Mouse (Mus musculus): ENCODE measurements around the gene Vti1a. TPM values are rescaled to one million over a fixed set of nuclear protein-coding genes. Genes with fewer than 3 reads are reported as not detected.

Vti1a gene
- total RNA-seq (2021): 10 to 100 TPM; 48.1 to 54.4 TPM
- long read RNA-seq, full-length matches to known transcripts: 11 of 46 reads
- long read RNA-seq, partial matches to known transcripts: 3 of 46 reads
- long read RNA-seq, other reads (novel, unspliced or antisense): 32 of 46 reads

DNA sequence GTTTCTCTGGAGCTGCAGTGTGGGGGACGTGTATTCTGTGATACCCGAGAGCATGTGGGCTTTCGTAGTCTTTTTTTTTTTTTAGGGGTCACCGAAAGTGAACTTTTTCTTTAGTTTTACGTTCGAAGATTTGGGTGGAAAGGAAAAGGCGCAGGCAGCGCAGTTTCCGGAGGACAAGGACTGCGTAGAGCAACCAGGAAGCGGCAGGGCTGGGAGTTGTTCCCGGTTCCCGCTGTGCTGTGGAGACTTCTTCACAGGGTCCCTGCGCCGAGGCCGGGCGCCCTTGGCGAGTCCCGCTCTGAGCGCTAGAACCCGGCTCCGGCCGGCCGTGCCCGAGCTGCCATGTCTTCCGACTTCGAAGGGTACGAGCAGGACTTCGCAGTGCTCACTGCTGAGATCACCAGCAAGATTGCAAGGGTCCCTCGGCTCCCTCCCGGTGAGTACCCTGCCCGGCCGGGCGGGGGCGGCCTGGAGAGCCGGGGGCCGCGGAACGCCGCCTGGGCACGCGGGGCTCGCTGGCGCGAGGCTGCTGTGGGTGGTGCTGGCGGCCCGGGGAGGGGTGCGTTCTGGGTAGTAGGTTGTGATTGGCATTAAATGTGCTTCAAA, at the start of gene Vti1a:
Gene Vti1a, plus strand, starts transcription at position 187 of the 606 bp plus-strand sequence.
- peak; percentile 91 to 94 for DNase-seq (ENCODE audit: low spot score in 2 of 2)

DNA sequence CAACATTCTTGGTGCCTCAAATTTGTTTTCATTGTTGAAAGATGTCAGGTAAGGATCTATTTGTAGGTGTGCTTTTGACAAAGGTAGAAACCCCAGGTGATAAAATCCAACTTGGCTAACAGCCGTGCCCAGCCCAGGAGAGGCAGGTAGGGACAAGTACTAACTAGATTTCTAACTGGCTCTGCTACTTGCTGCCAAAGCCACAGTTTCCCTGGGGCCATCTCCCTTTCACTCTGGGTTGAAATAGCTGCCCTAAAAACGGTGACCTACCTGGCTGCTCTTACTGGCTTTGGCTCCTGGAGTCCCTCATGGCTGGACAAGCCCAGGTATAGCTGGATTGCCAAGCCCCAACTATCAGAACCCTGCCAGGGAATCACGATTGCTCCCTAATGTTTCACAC, 49.3 kb upstream of the Vti1a start:
- DNase-seq (ENCODE audit: low spot score in 2 of 2): no peak

DNA sequence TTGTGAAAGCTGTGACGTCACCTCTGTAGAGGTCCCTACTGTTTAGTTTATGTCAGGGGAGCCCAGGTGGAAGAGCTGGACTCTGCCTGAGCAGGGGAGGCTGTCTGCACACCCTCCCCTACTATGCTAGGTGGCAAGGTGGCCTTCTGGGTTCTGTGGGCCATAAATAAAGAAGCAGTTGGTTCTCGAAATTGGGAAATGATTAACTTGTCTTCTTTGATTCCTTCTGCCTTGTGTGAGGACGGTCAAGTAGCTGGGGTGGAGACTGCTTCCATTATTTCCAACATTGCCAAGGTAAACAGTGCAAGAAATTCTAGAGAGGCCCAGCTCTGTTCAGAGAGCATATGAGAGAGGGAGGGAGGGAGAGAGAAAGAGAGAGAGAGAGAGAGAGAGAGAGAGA, 47.9 kb upstream of the Vti1a start:
- DNase-seq (ENCODE audit: low spot score in 2 of 2): no peak

DNA sequence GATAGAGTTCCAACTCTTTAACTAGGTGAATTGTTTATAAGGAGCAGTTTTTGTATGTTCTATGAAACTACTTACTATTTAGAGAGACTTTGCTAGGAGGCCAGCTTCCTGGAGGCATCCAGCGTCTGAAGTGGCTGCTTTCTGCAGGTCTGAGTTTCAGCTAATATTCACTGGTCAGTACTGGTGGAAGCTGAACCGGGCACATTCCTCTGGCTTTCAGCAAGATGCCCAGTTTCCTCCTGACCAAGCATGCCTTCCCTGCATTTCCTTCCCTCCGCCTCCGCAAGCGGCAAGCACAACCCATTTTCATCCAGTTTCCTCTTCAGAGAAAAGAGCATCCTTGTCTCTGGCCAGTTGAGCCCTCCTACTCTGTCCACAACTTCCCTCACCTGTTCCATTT, 47.0 kb upstream of the Vti1a start:
- DNase-seq (ENCODE audit: low spot score in 2 of 2): no peak

DNA sequence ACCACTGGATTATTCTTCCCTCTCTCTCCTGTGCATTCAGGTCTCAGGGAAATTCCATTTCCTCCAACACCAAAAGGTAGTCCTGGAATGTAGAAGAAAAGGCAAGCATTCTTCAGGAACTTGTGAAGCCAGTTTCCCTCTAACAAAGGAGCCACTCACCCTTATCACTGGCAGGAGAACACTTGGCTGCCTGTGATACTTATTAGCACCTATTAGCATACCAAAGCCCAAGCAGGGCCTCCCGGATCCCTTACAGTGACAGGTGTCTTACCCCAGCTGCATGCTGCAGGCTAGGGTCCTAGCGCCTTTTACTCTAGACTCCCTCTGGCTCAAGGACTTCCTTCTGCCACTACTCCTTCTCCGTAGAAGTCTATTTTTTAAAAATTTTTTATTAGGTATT, 44.6 kb upstream of the Vti1a start:
- no peak for DNase-seq (ENCODE audit: low spot score in 2 of 2)

DNA sequence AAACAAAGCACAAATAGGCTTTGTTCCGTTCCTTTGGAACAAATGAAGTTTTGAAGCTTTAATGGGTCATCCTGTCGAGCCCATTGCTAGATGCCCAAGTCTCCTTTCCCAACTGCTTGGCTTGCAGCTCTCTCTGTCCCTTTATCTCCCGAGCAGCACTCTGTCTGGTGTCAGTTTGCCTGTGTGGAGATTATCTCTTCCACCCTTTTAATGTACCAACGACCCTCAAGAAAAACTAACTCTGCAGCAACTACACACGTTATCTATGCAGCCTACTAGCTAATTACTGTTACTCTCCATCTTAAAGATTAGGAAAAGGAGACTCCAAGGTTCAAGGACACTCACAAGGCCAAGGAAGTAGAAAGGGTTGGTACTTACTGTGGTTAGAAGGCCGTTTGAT, 42.8 kb upstream of the Vti1a start:
- no peak for DNase-seq (ENCODE audit: low spot score in 2 of 2)

DNA sequence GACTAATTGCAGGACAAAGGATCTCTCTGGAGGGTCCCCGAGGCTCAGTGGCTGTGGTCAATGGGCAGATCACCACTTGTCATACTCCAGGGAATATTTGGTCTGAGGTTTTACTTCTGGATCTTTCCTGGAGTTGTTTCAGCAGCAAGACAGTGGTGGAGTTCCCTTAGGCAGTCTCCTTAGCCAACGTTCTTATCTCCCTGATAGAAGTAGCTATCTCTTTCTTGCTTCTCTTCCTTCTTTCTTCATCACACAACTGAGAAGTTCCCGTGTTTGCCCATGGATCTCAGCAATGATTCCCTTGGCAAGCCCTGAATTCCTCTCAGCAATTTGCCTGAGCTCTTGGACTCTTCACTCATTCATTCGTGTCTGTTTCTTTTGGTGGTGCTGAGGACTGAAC, 40.0 kb upstream of the Vti1a start:
- DNase-seq (ENCODE audit: low spot score in 2 of 2): no peak

DNA sequence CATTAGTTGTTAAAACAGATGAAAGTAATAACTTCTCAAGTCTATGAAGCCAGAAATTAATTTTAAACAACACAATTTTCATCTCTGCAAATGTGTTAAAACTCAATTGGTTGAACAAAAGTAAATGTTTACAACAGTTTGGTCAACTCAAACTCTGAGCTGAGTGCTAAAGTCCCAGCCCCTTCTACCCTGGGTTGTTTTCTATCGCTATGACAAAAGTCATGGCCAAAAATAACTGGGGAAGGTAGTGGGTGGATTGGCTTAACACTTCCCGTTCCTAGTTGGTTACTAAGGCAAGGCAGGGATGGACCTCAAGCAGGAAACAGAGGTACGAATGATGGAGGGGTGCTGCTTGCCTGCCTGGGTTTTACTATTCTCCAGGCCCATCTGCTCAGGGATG, 39.3 kb upstream of the Vti1a start:
- DNase-seq (ENCODE audit: low spot score in 2 of 2): no peak

DNA sequence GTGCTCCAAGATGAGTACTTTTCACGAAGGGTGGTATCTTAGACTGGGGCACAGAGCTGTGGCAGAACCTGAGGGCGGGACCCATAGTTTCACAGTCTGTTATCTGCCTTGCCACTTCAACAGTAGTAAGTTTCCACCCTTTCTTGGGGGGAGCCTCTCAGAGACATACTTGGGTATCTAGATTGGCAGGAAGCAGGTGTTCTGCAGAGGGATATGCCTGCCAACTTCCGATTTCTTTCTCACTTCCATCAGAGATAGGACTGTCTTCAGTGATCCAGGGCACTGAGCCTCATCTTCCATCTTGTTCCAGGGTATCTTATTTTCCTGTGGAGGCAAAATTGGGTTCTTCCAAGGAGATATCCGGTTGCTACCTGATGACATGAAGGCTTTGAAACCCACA, 32.0 kb upstream of the Vti1a start:
- no peak for DNase-seq (ENCODE audit: low spot score in 2 of 2)

DNA sequence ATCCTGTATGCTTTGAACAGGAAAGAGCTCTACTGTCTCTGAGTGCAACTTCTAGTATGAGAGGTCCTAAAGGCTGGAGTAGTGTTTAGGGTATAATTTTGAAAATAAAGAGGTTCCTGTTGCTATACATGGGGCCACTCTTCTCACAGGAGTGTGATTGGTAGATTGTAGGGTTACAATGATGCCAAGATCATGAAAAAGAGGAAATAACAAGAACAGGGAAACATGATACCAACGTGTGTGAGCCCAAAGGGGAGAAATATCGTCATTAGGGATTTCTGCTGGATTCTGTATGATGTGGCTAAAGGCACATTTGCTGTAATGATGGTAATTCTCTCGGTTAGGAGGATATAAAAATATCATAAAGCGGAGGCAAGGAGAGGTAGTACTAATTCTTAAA, 30.1 kb upstream of the Vti1a start:
- no peak for DNase-seq (ENCODE audit: low spot score in 2 of 2)

DNA sequence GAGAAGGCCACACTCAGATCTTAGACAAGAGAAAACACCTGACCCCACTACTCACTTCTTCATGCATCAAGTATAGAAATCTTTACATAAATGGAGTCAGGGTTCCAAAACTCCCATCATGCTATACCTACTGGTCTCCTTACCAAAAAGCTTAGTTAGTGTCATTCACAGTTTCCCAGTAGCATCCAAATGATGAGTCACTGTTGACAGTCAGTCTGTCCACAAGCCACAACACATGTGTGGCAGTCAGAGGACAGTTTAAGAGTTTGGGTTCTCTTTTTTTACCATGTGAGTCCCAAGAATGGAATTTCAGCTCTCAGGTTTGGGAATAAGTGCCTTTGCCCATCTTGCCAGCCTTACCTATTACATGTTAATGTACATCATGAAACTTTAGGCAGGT, 27.1 kb upstream of the Vti1a start:
- no peak for DNase-seq (ENCODE audit: low spot score in 2 of 2)

DNA sequence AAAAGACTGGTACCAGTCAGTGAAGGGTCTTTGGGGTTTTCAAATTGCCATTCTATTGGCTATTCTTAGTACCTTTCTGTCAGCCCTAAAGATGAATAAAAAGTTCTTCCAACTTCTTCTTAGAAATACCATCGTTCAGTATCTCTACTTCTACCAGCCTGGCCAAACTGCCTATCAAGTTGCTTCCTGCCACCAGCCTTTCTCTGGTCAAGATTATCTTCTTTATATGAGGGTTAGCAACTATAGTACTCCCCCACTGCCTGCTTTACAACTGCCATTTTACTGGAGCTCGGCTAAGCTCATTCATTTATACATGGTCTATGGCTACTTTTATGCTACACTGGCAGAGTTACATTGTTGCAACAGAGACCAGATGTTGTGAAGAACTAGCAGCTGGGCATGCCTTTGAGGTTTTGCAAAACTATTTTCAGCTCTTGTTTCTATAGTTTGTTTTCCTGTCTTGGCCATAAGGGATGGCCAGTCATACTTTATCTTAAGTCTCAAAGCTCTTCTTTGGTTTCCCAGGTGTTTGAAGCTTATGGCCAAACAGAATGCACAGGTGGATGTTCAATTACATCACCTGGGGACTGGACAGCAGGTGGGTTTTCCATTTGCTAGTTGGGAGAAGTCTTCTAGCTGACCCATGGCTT, 25.3 kb upstream of the Vti1a start:
- DNase-seq (ENCODE audit: low spot score in 2 of 2): no peak

DNA sequence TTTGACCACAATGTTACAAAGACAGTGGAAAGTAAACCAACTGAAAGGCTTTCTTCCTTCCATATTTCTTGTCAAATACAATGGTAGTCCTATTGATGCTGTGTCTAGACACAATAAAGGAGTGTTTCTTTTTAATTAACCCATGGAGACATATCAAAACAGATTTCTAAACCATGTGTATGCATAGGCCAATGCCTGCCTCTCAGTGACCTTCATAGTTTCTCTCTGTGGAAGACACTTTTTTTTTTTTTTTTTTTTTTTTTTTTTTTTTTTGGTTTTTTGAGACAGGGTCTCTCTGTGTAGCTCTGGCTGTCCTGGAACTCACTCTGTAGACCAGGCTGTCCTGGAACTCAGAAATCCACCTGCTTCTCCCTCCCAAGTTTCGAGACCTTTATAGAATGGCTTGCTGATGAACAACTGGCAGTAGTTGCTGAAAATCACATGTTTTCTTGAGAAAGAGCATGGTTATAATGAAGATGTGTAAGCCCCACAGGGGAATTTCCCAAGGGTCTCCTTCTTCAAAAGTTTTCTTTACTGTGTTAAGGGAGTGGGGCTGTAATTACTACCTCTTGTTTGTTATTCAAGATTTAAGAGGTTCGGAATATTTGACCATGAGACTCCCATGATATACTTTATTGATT, 23.8 kb upstream of the Vti1a start:
- DNase-seq (ENCODE audit: low spot score in 2 of 2): no peak

DNA sequence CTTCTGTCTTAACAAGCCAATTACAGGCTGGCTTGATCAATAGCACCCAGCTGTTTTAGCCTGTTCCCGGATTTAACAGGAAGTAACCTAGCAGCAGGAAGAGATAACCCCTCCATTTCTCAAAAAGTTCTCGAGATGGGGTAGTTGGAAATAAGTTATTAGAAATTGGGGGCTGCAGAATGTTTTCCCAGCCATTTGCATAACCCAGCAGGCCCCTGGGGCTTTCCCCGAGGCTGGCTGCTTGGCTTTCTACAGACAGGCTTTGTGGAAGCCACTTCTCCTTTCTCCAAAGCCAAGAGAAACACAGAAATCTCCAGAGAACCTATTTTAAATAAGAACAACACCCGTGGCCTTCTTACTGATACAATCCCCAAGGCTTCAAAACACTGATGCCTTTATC, 22.9 kb upstream of the Vti1a start:
- DNase-seq (ENCODE audit: low spot score in 2 of 2): no peak

DNA sequence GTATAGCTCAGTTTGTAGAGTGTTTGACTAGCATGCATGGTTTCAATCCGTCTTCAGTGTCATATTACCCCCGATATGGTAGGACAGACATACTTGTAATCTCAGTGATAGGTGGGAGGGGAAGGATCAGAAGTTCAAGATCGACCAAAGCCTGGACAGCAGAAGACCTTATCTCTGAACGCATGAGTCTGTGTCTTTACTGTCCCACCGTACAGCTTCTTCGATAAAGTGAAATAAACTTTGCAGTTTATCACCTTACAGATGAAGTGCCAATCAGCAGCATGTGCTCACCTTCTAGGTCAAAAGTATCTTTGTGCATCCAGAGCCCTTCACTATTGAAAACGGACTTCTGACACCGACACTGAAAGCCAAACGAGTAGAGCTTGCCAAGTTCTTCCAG, 21.0 kb upstream of the Vti1a start:
- no peak for DNase-seq (ENCODE audit: low spot score in 2 of 2)

DNA sequence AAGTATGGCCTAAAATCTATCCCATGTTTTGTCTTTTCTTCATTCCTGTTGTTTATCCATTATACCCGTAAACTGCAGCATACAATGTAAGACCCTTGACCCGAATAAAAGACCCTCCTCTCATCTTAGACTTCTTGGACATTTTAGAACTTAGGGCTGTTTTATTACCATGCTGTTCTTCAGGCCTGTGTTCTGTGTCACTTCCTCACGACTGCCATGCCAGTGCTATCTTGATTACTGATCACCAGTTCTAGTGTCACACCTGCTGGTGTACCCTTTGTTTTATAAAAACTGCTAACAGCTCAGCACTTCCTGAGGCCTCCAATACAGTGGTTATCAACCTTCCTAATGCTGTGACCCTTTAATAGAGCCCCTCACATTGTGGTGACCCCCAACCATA, 20.5 kb upstream of the Vti1a start:
- no peak for DNase-seq (ENCODE audit: low spot score in 2 of 2)

DNA sequence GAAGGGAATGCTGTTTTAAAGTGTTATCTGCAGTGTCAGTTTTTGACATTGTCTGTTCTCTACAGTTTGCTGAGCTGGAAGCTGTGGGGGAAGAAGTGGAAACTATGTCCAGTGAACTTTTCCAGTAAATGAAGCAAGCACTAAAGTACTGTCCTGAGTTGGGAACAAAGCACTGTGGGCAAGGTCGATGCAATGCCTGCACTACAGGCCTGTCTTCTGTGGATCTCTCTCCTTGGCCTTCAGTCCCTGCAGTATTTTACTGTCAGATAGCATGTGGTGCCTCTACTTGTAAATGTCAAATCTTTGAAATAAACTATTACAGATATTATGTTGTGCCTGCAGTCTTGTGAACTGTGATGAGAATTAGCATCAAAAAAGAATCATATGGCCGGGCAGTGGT, 19.8 kb upstream of the Vti1a start:
- no peak for DNase-seq (ENCODE audit: low spot score in 2 of 2)

DNA sequence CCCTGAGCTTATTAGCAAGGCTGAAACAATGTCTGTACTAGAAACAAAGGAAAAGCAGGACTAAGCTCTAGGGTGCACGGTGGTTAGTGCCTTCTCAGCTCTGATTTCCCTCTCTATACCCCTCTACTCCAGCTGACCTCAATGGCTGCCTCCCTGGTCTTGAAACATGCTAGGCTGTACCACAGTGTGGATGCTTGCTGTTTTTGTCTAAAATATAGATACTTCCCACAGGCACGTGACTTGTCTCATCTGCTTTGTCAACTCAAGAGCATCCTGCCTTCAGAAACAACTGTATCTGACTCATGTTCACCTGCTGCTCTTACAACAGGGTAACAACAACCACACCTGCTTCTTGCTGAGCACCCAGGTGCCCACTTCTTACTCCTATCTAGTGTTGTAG, 18.6 kb upstream of the Vti1a start:
- DNase-seq (ENCODE audit: low spot score in 2 of 2): no peak

DNA sequence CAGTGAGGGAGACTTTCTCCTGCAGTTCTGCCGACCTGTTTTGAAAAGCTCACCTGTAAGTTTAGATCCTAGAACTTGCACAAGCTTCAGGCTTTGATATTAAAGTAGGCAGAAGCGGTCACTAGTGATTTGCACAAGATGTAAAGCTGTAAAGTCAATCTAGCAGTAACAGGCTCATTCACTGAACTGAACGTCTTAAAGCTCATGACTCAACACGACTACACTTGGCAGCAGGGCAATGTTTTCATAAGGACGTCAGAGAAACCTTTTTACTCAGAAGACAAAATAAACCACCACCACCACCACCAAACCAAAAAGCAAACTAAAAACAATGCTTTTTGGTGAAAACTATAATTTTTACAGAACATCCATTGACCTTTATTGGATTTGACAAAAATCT, 18.1 kb upstream of the Vti1a start:
- DNase-seq (ENCODE audit: low spot score in 2 of 2): no peak

DNA sequence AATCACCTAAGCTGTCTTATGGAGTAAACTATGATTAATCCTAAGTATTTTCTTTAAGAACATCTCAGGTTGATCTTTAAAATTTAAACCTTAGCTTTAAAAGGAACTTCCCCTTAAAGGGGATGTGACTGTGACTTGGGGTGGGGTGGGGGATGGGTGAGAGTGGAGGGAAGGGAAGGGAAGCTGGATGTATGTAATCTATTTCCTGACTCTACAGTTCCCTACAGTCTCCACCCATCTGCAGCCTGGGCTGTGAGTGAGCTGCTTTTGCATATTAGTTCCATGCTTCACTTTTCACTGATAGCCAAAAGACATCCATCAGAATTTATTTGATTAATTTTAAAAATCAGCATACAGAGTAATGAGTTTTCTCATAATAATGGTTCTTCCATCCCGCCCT, 16.7 kb upstream of the Vti1a start:
- no peak for DNase-seq (ENCODE audit: low spot score in 2 of 2)

DNA sequence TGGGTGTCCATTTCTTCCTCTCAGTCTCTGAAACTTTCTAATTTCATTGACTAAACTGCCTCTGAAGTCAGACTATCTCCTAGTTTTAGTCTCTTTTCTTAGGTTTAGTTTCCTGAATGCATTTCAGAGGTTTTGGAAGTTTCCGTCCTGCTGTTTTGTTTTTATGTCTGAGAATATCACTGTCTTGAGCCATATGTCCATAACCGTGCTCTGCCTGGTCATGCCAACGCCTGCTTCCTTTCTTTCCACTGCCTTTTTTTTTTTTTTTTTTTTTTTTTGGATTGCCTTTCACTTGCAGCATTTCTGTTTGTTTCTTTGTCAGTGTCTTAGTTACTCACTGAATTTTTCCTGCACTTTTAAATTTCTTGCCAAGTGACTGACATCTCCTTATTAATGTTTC, 15.6 kb upstream of the Vti1a start:
- DNase-seq (ENCODE audit: low spot score in 2 of 2): no peak

DNA sequence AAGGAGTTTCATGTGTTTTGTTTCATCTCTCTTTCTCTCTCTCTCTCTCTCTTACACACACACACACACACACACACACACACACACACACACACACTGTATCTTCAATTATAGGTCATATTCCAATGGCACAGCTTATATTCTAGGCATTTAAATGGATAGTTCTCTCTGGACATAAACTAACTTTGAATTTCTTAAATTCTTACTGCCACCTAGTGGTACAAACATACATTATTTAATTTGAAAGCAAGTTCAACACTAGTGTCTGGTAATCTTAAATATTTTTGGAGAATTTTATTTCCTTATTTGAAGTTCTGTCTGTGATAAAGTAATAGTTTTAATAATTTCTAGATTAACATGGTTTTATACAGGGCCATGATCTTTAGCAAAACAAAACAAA, 11.1 kb upstream of the Vti1a start:
- no peak for DNase-seq (ENCODE audit: low spot score in 2 of 2)

DNA sequence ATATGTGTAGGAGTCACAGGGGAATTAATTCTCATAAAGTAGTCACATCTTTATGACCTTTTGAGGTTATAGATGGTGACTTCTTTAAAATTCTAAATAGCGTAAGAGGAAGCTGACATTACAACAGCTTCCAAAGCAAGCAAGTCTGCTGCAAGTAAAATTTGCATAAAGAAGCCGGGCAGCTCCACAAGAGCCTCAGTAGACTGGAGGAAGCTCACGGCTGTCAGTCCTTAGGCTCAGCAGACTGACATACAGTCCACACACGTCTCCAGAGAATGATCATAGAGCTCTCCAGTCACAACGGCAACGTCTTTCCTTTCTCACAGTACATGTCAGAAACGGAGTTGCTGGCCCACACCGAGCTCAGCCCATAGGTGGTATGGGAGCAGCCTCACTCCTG, 4.2 kb upstream of the Vti1a start:
- no peak for DNase-seq (ENCODE audit: low spot score in 2 of 2)
